Mouse (Mus musculus): ENCODE data around the gene Got1. TPM values are rescaled to one million over a fixed set of nuclear protein-coding genes. Genes with fewer than 3 reads are reported as not detected.
A peak's percentile ranks its signal among the peaks of the same experiment; 100 is the strongest.

Gene Got1
- polyA plus RNA-seq, 1 experiment from 2014 or later = 14.2 TPM

GRCm38 (mm10) chr19:43525566-43525965 lies 1.2 kb upstream of the Got1 start:
- DNase-seq (ENCODE audit: low spot score) = no peak
- Histone ChIP-seq H3K36me3 (ENCODE audit: insufficient read depth, low read length) (no peaks in the 10 kb centered on the region), H3K27me3 (replicated peaks; ENCODE audit: insufficient read depth, low read length) (0 out of 2 replicates have a peak, but pooled peaks cover 4% of the 10 kb centered on the region), H3K4me2 (replicated peaks; ENCODE audit: low read depth, low read length) (no peak overlapping the region), H3K4me3 (ENCODE audit: low read depth, low read length) (no peak overlapping the region), H3K9me3 (ENCODE audit: low read length) (no peaks in the 10 kb centered on the region), H3K27ac (ENCODE audit: low read length) (no peak overlapping the region), H3K9ac (replicated peaks; ENCODE audit: low read depth) (no peak overlapping the region), H3K4me1 (ENCODE audit: insufficient read depth, low read depth, low read length) (peaks cover 11% of the 10 kb centered on the region; the same call in 1 of the 2 replicates)
- WGBS = 85% methylated on average over 7 of the region's 7 CpGs
- ATAC-seq = no peak
- TF ChIP-seq CTCF (IDR thresholded peaks at IDR 0.05) = no peak
- TF ChIP-seq EP300 (IDR thresholded peaks at IDR 0.05) = no peak

GRCm38 (mm10) chr19:43525104-43525482 lies 688 bp upstream of the Got1 start:
- Histone ChIP-seq H3K27ac (ENCODE audit: low read length) (no peak overlapping the region), H3K4me1 (ENCODE audit: insufficient read depth, low read depth, low read length) (peaks cover 11% of the 10 kb centered on the region; the same call in 1 of the 2 replicates), H3K9me3 (ENCODE audit: low read length) (no peaks in the 10 kb centered on the region), H3K27me3 (replicated peaks; ENCODE audit: insufficient read depth, low read length) (0 out of 2 replicates have a peak, but pooled peaks cover 4% of the 10 kb centered on the region), H3K9ac (replicated peaks; ENCODE audit: low read depth) (peak overlapping the region; percentile 12; the same call in 1 of the 2 replicates), H3K36me3 (ENCODE audit: insufficient read depth, low read length) (no peaks in the 10 kb centered on the region), H3K4me2 (replicated peaks; ENCODE audit: low read depth, low read length) (peak overlapping the region; percentile 73), H3K4me3 (ENCODE audit: low read depth, low read length) (peak overlapping the region; percentile 56)
- 9% methylated on average over 10 of the region's 10 CpGs for WGBS
- TF ChIP-seq EP300 (IDR thresholded peaks at IDR 0.05) = no peak
- no peak for TF ChIP-seq CTCF (IDR thresholded peaks at IDR 0.05)
- ATAC-seq (no peak), DNase-seq (ENCODE audit: low spot score) (peak; percentile 43)

GRCm38 (mm10) chr19:43523551-43523950 lies 854 bp downstream of the Got1 start:
- WGBS = 4% methylated on average over 12 of the region's 12 CpGs
- DNase-seq (ENCODE audit: low spot score) = peak; percentile 30

GRCm38 (mm10) chr19:43521996-43522395 lies 2.4 kb downstream of the Got1 start:
- no peaks in the 10 kb centered on the region for H3K36me3 ChIP-seq (ENCODE audit: insufficient read depth, low read length)
- H3K4me2 ChIP-seq (replicated peaks; ENCODE audit: low read depth, low read length) = no peak overlapping the region
- peaks cover 11% of the 10 kb centered on the region; the same call in 1 of the 2 replicates for H3K4me1 ChIP-seq (ENCODE audit: insufficient read depth, low read depth, low read length)
- H3K9me3 ChIP-seq (ENCODE audit: low read length) = no peaks in the 10 kb centered on the region
- ATAC-seq = no peak
- WGBS = 80% methylated on average over 9 of the region's 9 CpGs
- no peak for DNase-seq (ENCODE audit: low spot score)
- no peak for TF ChIP-seq EP300 (IDR thresholded peaks at IDR 0.05)
- TF ChIP-seq CTCF (IDR thresholded peaks at IDR 0.05) = no peak
- H3K27me3 ChIP-seq (replicated peaks; ENCODE audit: insufficient read depth, low read length) = no peaks in the 10 kb centered on the region
- H3K9ac ChIP-seq (replicated peaks; ENCODE audit: low read depth) = no peak overlapping the region
- H3K27ac ChIP-seq (ENCODE audit: low read length) = no peak overlapping the region
- no peak overlapping the region for H3K4me3 ChIP-seq (ENCODE audit: low read depth, low read length)

More at GRCm38 (mm10) chr19:43523551-43523950, 854 bp downstream of the Got1 start:
- Histone ChIP-seq H3K4me3 (ENCODE audit: low read depth, low read length) (peak overlapping the region; percentile 56), H3K9ac (replicated peaks; ENCODE audit: low read depth) (no peak overlapping the region), H3K27ac (ENCODE audit: low read length) (no peak overlapping the region), H3K27me3 (replicated peaks; ENCODE audit: insufficient read depth, low read length) (0 out of 2 replicates have a peak, but pooled peaks cover 4% of the 10 kb centered on the region), H3K36me3 (ENCODE audit: insufficient read depth, low read length) (no peaks in the 10 kb centered on the region), H3K4me2 (replicated peaks; ENCODE audit: low read depth, low read length) (peak overlapping the region; percentile 73), H3K9me3 (ENCODE audit: low read length) (no peaks in the 10 kb centered on the region), H3K4me1 (ENCODE audit: insufficient read depth, low read depth, low read length) (peaks cover 11% of the 10 kb centered on the region; the same call in 1 of the 2 replicates)
- TF ChIP-seq CTCF (IDR thresholded peaks at IDR 0.05) (no peak), EP300 (IDR thresholded peaks at IDR 0.05) (no peak)
- no peak for ATAC-seq

GRCm38 (mm10) chr19:43521362-43521761 lies 3.0 kb downstream of the Got1 start:
- H3K27ac ChIP-seq (ENCODE audit: low read length) = no peak overlapping the region
- TF ChIP-seq CTCF (IDR thresholded peaks at IDR 0.05) = no peak
- no peak for TF ChIP-seq EP300 (IDR thresholded peaks at IDR 0.05)
- ATAC-seq (no peak), DNase-seq (ENCODE audit: low spot score) (no peak)
- no peak overlapping the region for H3K4me3 ChIP-seq (ENCODE audit: low read depth, low read length)
- H3K36me3 ChIP-seq (ENCODE audit: insufficient read depth, low read length) = no peaks in the 10 kb centered on the region
- H3K4me2 ChIP-seq (replicated peaks; ENCODE audit: low read depth, low read length) = no peak overlapping the region
- no peaks in the 10 kb centered on the region for H3K9me3 ChIP-seq (ENCODE audit: low read length)
- no peaks in the 10 kb centered on the region for H3K27me3 ChIP-seq (replicated peaks; ENCODE audit: insufficient read depth, low read length)
- H3K9ac ChIP-seq (replicated peaks; ENCODE audit: low read depth) = no peak overlapping the region
- peaks cover 11% of the 10 kb centered on the region; the same call in 1 of the 2 replicates for H3K4me1 ChIP-seq (ENCODE audit: insufficient read depth, low read depth, low read length)
- 57% methylated on average over 8 of the region's 8 CpGs for WGBS

- Histone ChIP-seq H3K4me1 (ENCODE audit: insufficient read depth, low read depth, low read length) (peaks cover 11% of the 10 kb centered on the region; the same call in 1 of the 2 replicates), H3K4me2 (replicated peaks; ENCODE audit: low read depth, low read length) (no peak overlapping the region), H3K9me3 (ENCODE audit: low read length) (no peaks in the 10 kb centered on the region), H3K36me3 (ENCODE audit: insufficient read depth, low read length) (no peaks in the 10 kb centered on the region), H3K4me3 (ENCODE audit: low read depth, low read length) (no peak overlapping the region), H3K9ac (replicated peaks; ENCODE audit: low read depth) (no peak overlapping the region), H3K27me3 (replicated peaks; ENCODE audit: insufficient read depth, low read length) (no peaks in the 10 kb centered on the region), H3K27ac (ENCODE audit: low read length) (no peak overlapping the region)
- no peak for TF ChIP-seq CTCF (IDR thresholded peaks at IDR 0.05)
- TF ChIP-seq EP300 (IDR thresholded peaks at IDR 0.05) = no peak
- no peak for ATAC-seq
- 24% methylated on average over 8 of the region's 10 CpGs for WGBS
- peak; percentile 51 for DNase-seq (ENCODE audit: low spot score)
Measured at GRCm38 (mm10) chr19:43520402-43520801, 4.0 kb downstream of the Got1 start.

Measured in lung, postnatal 0 days (tissue).